Mouse (Mus musculus) neural tube, embryonic 15.5 days (tissue): Measurements from ENCODE around the gene Mfsd14b. TPM values are rescaled to one million over a fixed set of nuclear protein-coding genes. Genes with fewer than 3 reads are reported as not detected.

ENCODE experiments used
- ATAC-seq: fragments of 200-750 bp; cut with Nextera tagmentation; 2 replicates; pipeline ENCODE4 v1.8.0; 2017; ENCODE audit warnings: mild to moderate bottlenecking, moderate TSS enrichment, moderate library complexity; ENCODE audit not compliant: low FRiP score
- H3K27ac ChIP-seq: fragments of 300-500 bp; sonication (generic); replicated peaks from 2 replicates; pipeline ENCODE4 v1.5.1; 2015; ENCODE audit warnings: mild to moderate bottlenecking, inconsistent platforms
- H3K27me3 ChIP-seq: fragments of 300-500 bp; sonication (generic); replicated peaks from 2 replicates; pipeline ENCODE4 v1.6.1; 2015; ENCODE audit warnings: inconsistent platforms
- H3K36me3 ChIP-seq: fragments of 300-500 bp; sonication (generic); 2 replicates; pipeline ENCODE4 v1.6.1; 2015; ENCODE audit warnings: inconsistent platforms
- H3K4me1 ChIP-seq: fragments of 300-500 bp; sonication (generic); 2 replicates; pipeline ENCODE4 v1.6.1; 2015; ENCODE audit warnings: inconsistent platforms
- H3K4me2 ChIP-seq: fragments of 300-500 bp; sonication (generic); 2 replicates; pipeline ENCODE4 v1.6.1; 2015; ENCODE audit warnings: inconsistent platforms, mild to moderate bottlenecking, moderate library complexity
- H3K4me3 ChIP-seq: fragments of 300-500 bp; sonication (generic); replicated peaks from 2 replicates; pipeline ENCODE4 v1.5.1; 2015; ENCODE audit warnings: mild to moderate bottlenecking, inconsistent platforms
- H3K9ac ChIP-seq: fragments of 300-500 bp; sonication (generic); replicated peaks from 2 replicates; pipeline ENCODE4 v1.6.1; 2015; ENCODE audit warnings: mild to moderate bottlenecking, inconsistent platforms
- H3K9me3 ChIP-seq: fragments of 300-500 bp; sonication (generic); replicated peaks from 2 replicates; pipeline ENCODE4 v1.6.1; 2016; ENCODE audit warnings: inconsistent platforms
- WGBS: fragments of 180-500 bp; shearing (Covaris S2); methylation state at CpG from one replicate; pipeline ENCODE4 v1.1.7; 2015; ENCODE audit warnings: mixed read lengths; 5-methylcytosine and 5-hydroxymethylcytosine counted together
- polyA plus RNA-seq: library from polyadenylated mRNA; unstranded; fragments of >200 nt; fragmentation: Nextera tagmentation; extraction: Ambion mirVana; gene quantifications from 2 replicates; pipeline ENCODE4 v1.2.1, GENCODE M21; 2015

Gene Mfsd14b
- 31.6 and 37.3 TPM in 2 replicates for polyA plus RNA-seq

DNA sequence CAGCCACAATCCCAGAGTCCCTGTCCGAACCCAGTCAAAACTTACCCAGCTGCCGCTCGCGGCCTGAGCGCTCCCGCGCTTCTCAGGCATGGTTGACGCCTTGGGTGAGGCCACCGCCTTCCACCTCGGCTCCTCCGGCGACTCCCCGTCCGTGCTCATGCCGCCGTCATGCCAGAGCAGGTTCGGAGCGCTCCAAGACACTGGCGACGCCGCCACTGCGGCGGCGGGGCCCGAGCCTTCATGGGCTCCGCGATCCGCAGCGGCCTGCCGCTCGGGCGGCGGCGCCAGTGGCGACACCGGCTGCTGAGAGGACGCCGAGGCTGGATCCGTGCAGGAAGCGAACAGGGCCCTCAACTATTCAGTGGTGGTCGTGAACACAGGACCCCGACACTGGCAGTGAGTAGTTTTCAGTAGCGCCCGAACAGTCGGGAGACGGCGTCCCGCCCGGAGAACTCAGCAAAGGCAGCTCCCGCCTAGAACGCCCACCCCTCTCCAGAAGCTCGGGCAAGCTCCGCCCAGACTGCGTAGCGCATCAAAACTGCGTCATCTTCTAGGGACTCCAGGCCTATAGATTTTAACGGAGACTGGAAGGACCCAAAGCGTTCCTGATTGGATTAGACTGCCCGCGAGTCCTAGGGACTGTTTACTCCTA, at the start of gene Mfsd14b:
Mfsd14b (minus strand) TSS at position 517 of the 652 bp plus-strand sequence.
- Histone ChIP-seq H3K27ac (peak within 1 kb of the TSS; percentile 84), H3K36me3 (no peaks in the 10 kb centered on the region), H3K9ac (peak within 1 kb of the TSS; percentile 89), H3K4me3 (peak within 1 kb of the TSS; percentile 92), H3K9me3 (no peaks in the 10 kb centered on the region; the same call in 1 of the 2 replicates), H3K27me3 (no peaks in the 10 kb centered on the region), H3K4me1 (peaks cover 19% of the 10 kb centered on the region), H3K4me2 (peak within 1 kb of the TSS; percentile 81)
- peak; percentile 100 for ATAC-seq
- WGBS: under 1% methylated on average over 60 of the region's 60 CpGs

GRCm38 (mm10) chr13:65149940-65150339, 37.2 kb upstream of the Mfsd14b start, which contains the start of gene Olfr466:
Gene Olfr466, plus strand, starts transcription at chr13:65150240.
- Histone ChIP-seq H3K4me1 (no peaks in the 10 kb centered on the region), H3K9me3 (no peaks in the 10 kb centered on the region), H3K4me2 (no peak within 1 kb of the TSS), H3K4me3 (no peak within 1 kb of the TSS), H3K27ac (no peak within 1 kb of the TSS), H3K27me3 (no peaks in the 10 kb centered on the region), H3K36me3 (no peaks in the 10 kb centered on the region), H3K9ac (no peak within 1 kb of the TSS)
- ATAC-seq: no peak
- WGBS: 84% methylated on average over 1 of the region's 1 CpGs

- no peak for ATAC-seq
- H3K9me3 ChIP-seq: no peaks in the 10 kb centered on the region
- 87% methylated on average over 4 of the region's 4 CpGs for WGBS
- no peaks in the 10 kb centered on the region for H3K27me3 ChIP-seq
- no peaks in the 10 kb centered on the region for H3K36me3 ChIP-seq
- no peaks in the 10 kb centered on the region for H3K4me1 ChIP-seq
- no peak within 1 kb of the TSS for H3K4me2 ChIP-seq
- no peak within 1 kb of the TSS for H3K4me3 ChIP-seq
- no peak within 1 kb of the TSS for H3K27ac ChIP-seq
- no peak within 1 kb of the TSS for H3K9ac ChIP-seq
Measured at GRCm38 (mm10) chr13:65137789-65138188, 25.0 kb upstream of the Mfsd14b start, which contains the start of gene Olfr465-ps1. Gene Olfr465-ps1, plus strand, starts transcription at chr13:65138089.

DNA sequence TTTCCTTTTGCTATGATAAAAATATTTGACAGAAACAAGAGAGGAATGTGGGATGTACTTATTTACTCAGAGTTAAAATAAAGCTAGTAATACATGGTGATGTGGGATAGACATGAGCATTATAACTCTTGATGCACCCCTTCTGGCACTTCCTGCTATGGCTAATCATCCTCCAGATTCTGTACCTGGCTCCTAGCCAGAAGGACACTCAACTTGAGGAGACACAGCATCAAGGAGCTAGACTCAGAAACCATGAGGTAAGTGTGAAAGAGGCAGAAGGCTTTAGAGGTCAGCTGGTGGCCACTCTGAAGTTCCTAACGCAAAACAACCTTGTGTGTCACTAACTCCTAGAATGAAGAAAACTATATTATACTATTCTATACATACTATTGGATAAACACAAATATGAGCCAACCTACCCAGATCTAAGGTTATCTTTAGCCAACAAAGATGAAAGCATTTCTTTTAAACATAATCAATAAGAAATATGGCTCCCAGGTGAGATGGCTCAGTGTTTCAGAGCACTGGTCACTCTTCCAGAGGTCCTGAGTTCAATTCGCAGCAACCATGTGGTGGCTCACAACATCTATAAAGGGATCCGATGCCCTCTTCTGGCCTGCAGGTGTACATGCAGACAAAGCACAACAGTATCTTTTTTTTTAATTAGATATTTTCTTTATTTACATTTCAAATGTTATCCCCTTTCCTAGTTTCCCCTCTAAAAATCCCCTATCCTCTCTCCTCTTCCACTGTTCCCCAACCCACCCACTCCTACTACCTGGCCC, 14.5 kb upstream of the Mfsd14b start:
- Histone ChIP-seq H3K4me1 (no peaks in the 10 kb centered on the region), H3K9me3 (no peaks in the 10 kb centered on the region), H3K27ac (no peak overlapping the region), H3K27me3 (no peaks in the 10 kb centered on the region), H3K4me3 (no peak overlapping the region), H3K9ac (no peak overlapping the region), H3K36me3 (no peaks in the 10 kb centered on the region), H3K4me2 (no peak overlapping the region)
- no peak for ATAC-seq
- WGBS: 65% methylated on average over 3 of the region's 3 CpGs

GRCm38 (mm10) chr13:65122111-65122510, 9.3 kb upstream of the Mfsd14b start:
- Histone ChIP-seq H3K27me3 (no peaks in the 10 kb centered on the region), H3K4me3 (no peak overlapping the region)
- 89% methylated on average over 1 of the region's 1 CpGs for WGBS

GRCm38 (mm10) chr13:65120984-65121383, 8.2 kb upstream of the Mfsd14b start:
- ATAC-seq: no peak

More at GRCm38 (mm10) chr13:65122111-65122510, 9.3 kb upstream of the Mfsd14b start:
- Histone ChIP-seq H3K27ac (no peak overlapping the region), H3K9me3 (no peaks in the 10 kb centered on the region), H3K4me1 (no peaks in the 10 kb centered on the region), H3K9ac (no peak overlapping the region), H3K36me3 (no peaks in the 10 kb centered on the region), H3K4me2 (no peak overlapping the region)
- no peak for ATAC-seq

DNA sequence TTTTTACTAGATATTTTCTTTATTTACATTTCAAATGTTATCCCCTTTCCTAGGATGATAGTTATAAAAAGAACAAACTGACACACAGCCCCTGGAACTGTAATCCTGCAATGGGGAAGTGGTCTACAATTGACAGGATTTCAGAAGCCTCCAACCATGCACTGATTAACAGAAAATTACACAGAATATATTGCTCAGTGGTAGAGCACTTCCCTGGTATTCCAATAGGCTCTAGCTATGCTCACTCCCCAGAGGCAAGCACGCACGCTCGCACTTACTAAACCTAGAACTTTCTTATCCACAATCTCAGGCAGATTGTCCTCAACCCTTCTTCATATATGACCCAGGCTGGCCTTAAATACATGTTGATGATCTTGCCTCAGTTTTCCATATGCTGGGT, 464 bp upstream of the Mfsd14b start:
- peak; percentile 72 for ATAC-seq
- H3K4me2 ChIP-seq: peak overlapping the region; percentile 81
- peaks cover 19% of the 10 kb centered on the region for H3K4me1 ChIP-seq
- no peaks in the 10 kb centered on the region for H3K36me3 ChIP-seq
- 59% methylated on average over 3 of the region's 3 CpGs for WGBS
- H3K27me3 ChIP-seq: no peaks in the 10 kb centered on the region
- peak overlapping the region; percentile 92 for H3K4me3 ChIP-seq
- H3K9me3 ChIP-seq: no peaks in the 10 kb centered on the region
- H3K27ac ChIP-seq: peak overlapping the region; percentile 84
- H3K9ac ChIP-seq: peak overlapping the region; percentile 89

More at GRCm38 (mm10) chr13:65120984-65121383, 8.2 kb upstream of the Mfsd14b start:
- H3K9ac ChIP-seq: no peak overlapping the region
- 64% methylated on average over 3 of the region's 3 CpGs for WGBS
- H3K4me3 ChIP-seq: no peak overlapping the region
- H3K27me3 ChIP-seq: no peaks in the 10 kb centered on the region
- no peaks in the 10 kb centered on the region for H3K9me3 ChIP-seq
- no peak overlapping the region for H3K4me2 ChIP-seq
- H3K36me3 ChIP-seq: no peaks in the 10 kb centered on the region
- no peaks in the 10 kb centered on the region for H3K4me1 ChIP-seq
- H3K27ac ChIP-seq: no peak overlapping the region

- Histone ChIP-seq H3K4me1 (peaks cover 19% of the 10 kb centered on the region), H3K4me3 (peak overlapping the region; percentile 92), H3K9ac (peak overlapping the region; percentile 89), H3K27ac (peak overlapping the region; percentile 84), H3K36me3 (no peaks in the 10 kb centered on the region), H3K27me3 (no peaks in the 10 kb centered on the region), H3K4me2 (peak overlapping the region; percentile 81), H3K9me3 (no peaks in the 10 kb centered on the region; the same call in 1 of the 2 replicates)
- no peak; the same call in 1 of the 2 replicates for ATAC-seq
- WGBS: 3% methylated on average over 5 of the region's 5 CpGs
Measured at GRCm38 (mm10) chr13:65111961-65112360, 814 bp downstream of the Mfsd14b start.

DNA sequence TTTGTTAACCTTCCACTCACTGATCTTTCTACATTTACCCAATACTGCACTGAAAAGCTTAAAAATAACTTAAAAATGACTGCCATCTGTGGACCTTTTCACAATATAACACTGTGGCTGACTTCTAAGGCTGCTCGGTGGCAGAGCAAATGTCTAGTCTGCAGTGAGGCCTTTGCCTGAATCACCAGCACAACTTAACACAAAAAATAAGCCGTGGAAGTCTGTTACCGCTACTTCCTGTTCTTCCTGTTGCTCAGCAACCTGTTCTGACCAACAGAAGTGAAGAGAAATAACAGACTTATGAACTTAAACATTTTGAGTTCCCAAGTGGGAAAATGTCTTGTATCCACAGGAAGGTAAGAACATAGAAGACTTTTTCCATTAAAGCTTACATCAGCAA, 11.5 kb downstream of the Mfsd14b start:
- Histone ChIP-seq H3K4me3 (no peak overlapping the region), H3K4me2 (no peak overlapping the region), H3K27ac (no peak overlapping the region), H3K9me3 (no peaks in the 10 kb centered on the region), H3K36me3 (peaks cover 2% of the 10 kb centered on the region; the same call in 1 of the 2 replicates), H3K4me1 (no peaks in the 10 kb centered on the region), H3K27me3 (no peaks in the 10 kb centered on the region), H3K9ac (no peak overlapping the region)
- no peak for ATAC-seq
- 94% methylated on average over 3 of the region's 3 CpGs for WGBS

DNA sequence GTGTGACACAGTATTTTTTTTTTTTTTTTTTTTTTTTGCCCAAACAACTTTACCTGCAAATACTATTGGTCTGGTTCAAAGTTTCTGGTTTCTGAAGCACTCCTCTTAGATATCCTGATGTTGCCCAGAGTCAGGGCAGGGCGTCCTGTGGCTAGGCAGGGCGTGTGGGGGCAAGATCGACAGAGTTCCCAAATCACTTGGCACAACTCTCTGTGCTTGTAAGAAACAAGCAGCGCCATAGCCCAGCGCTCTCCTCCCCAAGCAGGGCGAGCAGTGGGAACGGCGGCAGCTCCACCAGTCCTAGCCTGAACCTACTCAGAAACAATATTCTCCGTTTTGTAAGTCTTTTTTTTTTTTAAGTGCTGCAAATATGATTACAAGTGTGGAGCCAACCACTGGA, 12.1 kb downstream of the Mfsd14b start:
- Histone ChIP-seq H3K27ac (no peak overlapping the region), H3K4me1 (no peaks in the 10 kb centered on the region), H3K9me3 (no peaks in the 10 kb centered on the region), H3K4me3 (no peak overlapping the region), H3K27me3 (no peaks in the 10 kb centered on the region), H3K4me2 (no peak overlapping the region), H3K36me3 (peaks cover 2% of the 10 kb centered on the region; the same call in 1 of the 2 replicates), H3K9ac (no peak overlapping the region)
- ATAC-seq: no peak
- WGBS: 95% methylated on average over 9 of the region's 9 CpGs

DNA sequence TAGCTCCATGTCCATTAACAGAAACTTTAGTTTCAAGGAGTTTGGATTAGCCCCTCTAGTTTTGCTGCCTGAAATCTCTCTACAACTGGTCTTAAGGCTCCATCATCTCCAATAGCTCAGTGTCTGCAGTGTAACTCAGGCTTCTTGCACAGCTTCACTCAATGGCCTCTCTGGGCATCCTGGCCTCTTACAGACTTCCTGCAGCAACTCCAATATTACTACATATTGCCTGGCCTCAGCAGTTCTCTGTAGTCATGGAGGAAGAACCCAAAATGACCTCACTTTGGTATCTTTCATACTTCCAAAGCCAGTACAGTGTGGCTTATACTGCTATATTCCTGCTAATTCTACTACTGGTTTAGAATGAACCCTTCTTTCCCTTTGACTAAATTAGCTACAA, 15.8 kb downstream of the Mfsd14b start:
- Histone ChIP-seq H3K36me3 (peaks cover 12% of the 10 kb centered on the region), H3K27me3 (no peaks in the 10 kb centered on the region), H3K27ac (no peak overlapping the region), H3K9ac (no peak overlapping the region), H3K9me3 (no peaks in the 10 kb centered on the region), H3K4me3 (no peak overlapping the region), H3K4me2 (no peak overlapping the region), H3K4me1 (no peaks in the 10 kb centered on the region)
- ATAC-seq: no peak

DNA sequence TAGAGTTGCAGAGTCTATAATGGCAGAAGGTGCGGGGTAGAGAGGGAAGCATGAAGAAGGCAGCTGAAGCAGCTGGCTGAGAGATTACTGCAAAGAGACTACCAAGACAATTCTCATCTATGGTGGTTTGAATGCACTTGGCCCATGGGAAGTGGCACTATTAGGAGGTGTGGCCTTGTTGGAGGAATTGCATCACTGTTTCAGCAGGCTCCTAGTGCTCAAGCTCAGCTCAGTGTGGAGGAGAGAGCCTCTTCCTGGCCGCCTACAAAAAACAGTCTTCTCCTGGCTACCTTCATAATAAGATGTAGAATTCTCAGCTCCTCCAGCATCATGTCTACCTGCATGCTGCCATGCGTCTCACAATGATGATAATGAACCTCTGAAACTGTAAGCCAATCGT, 16.9 kb downstream of the Mfsd14b start:
- Histone ChIP-seq H3K9me3 (no peaks in the 10 kb centered on the region), H3K27ac (no peak overlapping the region), H3K4me1 (no peaks in the 10 kb centered on the region), H3K4me3 (no peak overlapping the region), H3K27me3 (no peaks in the 10 kb centered on the region), H3K4me2 (no peak overlapping the region), H3K9ac (no peak overlapping the region), H3K36me3 (peaks cover 13% of the 10 kb centered on the region)
- 94% methylated on average over 4 of the region's 4 CpGs for WGBS
- ATAC-seq: no peak
